In the genomic region with DNA sequence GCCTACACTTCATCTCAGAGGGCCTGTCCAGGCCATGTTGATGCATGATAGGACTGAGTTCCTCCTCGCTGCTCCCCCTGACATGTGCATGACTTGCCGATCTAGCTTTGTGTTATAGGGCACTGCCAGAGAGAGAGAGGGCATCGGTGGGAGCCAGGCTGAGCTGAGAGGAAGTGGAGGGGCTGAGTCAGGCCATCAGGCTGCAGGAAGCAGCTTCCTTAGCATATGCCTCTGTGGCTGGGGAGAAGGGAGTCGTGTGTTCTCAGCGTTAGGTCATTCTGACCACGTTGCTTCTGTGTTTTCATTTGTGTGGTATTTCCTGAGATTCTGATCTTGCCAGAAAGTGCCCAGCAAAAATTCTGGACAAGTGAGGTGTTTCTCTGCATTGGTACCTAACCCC, we compare ENCODE assay signal across 8 mouse cellular contexts. TPM values are rescaled to one million over a fixed set of nuclear protein-coding genes. Genes with fewer than 3 reads are reported as not detected.
DNase-seq lines count a peak whose midpoint lies in the region.

No protein-coding gene starts in this region.

- DNase-seq in heart, embryonic 10.5 days (ENCODE audit: low spot score), result no peak
- no peak for DNase-seq in heart, postnatal 25 days (ENCODE audit: low spot score)
- DNase-seq in 3134 (ENCODE audit: extremely low read depth, insufficient read length, low spot score), result peak; percentile 72
- DNase-seq in embryonic facial prominence, embryonic 10.5 days (ENCODE audit: low spot score), result no peak
- peak; percentile 55 for DNase-seq in lung, postnatal 10 days
- DNase-seq in testis, postnatal 10 days (ENCODE audit: low spot score), result no peak
- DNase-seq in ovary, postnatal 14 days (ENCODE audit: low spot score), result no peak
- no peak for DNase-seq in frontal cortex, postnatal 36 days (ENCODE audit: low spot score in 2 of 2)

- H3K4me1 ChIP-seq in heart, embryonic 10.5 days, result peaks cover 72% of the 10 kb centered on the region
- H3K4me1 ChIP-seq in embryonic facial prominence, embryonic 10.5 days, result peaks cover 41% of the 10 kb centered on the region

- H3K36me3 ChIP-seq in heart, embryonic 10.5 days, result 0 out of 2 replicates have a peak, but pooled peaks cover 3% of the 10 kb centered on the region
- H3K36me3 ChIP-seq in embryonic facial prominence, embryonic 10.5 days (replicated peaks), result peaks cover 3% of the 10 kb centered on the region; the same call in 1 of the 2 replicates

- H3K27ac ChIP-seq in heart, embryonic 10.5 days, result peak overlapping the region; percentile 56
- 0 out of 2 replicates have a peak overlapping the region, but pooled peaks have one; percentile 24 for H3K27ac ChIP-seq in embryonic facial prominence, embryonic 10.5 days (replicated peaks)

- no peaks in the 10 kb centered on the region for H3K27me3 ChIP-seq in heart, embryonic 10.5 days (ENCODE audit: insufficient read depth, poor library complexity, severe bottlenecking)
- H3K27me3 ChIP-seq in embryonic facial prominence, embryonic 10.5 days (replicated peaks; ENCODE audit: low read depth, poor library complexity, severe bottlenecking), result no peaks in the 10 kb centered on the region

- intact Hi-C loops in heart, postnatal 25 days (cut with DNase I), result no loop called here

- 50% methylated on average over 6 of the region's 6 CpGs for WGBS in heart, embryonic 10.5 days
- 82% methylated on average over 6 of the region's 6 CpGs for WGBS in embryonic facial prominence, embryonic 10.5 days

- no peak overlapping the region for H3K4me3 ChIP-seq in heart, embryonic 10.5 days
- no peak overlapping the region for H3K4me3 ChIP-seq in embryonic facial prominence, embryonic 10.5 days

- no peaks in the 10 kb centered on the region for H3K9me3 ChIP-seq in heart, embryonic 10.5 days
- H3K9me3 ChIP-seq in embryonic facial prominence, embryonic 10.5 days, result no peaks in the 10 kb centered on the region

RNA-seq across cellular contexts. Expression of a gene that starts 17.4 kb away (rescaled TPM):
- polyA plus RNA-seq in heart, embryonic 10.5 days (2016; fragmentation: Nextera tagmentation; extraction: Ambion mirVana), result 45.3 and 58.3 TPM in 2 replicates
- 10 to 100 TPM; 21.9 to 23.4 TPM for total RNA-seq in heart, postnatal 25 days (2021)
- 66.2 and 71.7 TPM in 2 replicates for polyA plus RNA-seq in embryonic facial prominence, embryonic 10.5 days (2016; fragmentation: Nextera tagmentation; extraction: Ambion mirVana)

Comparison
In these comparisons a context has a peak if more than half of its experiments do, and no peak if none do; other contexts are left out.
1. DNase-seq: peak in 3134 (single experiment) and lung, postnatal 10 days (single experiment); none in heart, embryonic 10.5 days (single experiment), heart, postnatal 25 days (single experiment), embryonic facial prominence, embryonic 10.5 days (single experiment), testis, postnatal 10 days (single experiment), ovary, postnatal 14 days (single experiment) and frontal cortex, postnatal 36 days (0 of 2).